Mouse (Mus musculus): ENCODE results near the gene Il4i1.

Gene Il4i1

DNA sequence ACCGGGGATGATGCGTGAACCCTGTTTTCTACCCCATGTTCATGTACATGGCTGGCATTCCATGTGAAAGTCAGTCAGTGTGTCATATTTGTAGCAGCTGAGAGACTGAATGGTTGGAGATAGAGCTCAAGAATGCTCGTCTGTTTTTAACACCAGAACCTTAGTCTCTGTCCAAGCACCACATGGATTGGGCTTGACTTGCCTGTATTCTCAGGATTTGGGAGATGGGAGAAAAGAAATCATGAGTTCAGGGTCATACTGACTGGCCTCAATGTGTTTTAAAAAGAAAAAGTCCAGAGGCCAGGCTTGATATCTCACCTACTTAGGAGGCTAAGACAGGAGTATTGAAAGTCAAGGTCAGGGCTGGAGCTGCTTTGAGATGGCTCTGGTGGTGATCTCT is 1.3 kb downstream of the Il4i1 start:
- in situ Hi-C loops (cut with MboI; ENCODE audit: low pct_unique_long_range_greater_than_20kb in 1 of 2, low sequenced_read_pairs in 2 of 2, unreplicated experiment in 1 of 2) = no loop called here

- in situ Hi-C loops (cut with MboI; ENCODE audit: low pct_unique_long_range_greater_than_20kb in 1 of 2, low sequenced_read_pairs in 2 of 2, unreplicated experiment in 1 of 2) = no loop called here
These were observed 2.0 kb downstream of the Il4i1 start for GRCm38 (mm10) chr7:44818164-44818563.

GRCm38 (mm10) chr7:44818751-44819235 is 2.6 kb downstream of the Il4i1 start:
- in situ Hi-C loops (cut with MboI; ENCODE audit: low pct_unique_long_range_greater_than_20kb in 1 of 2, low sequenced_read_pairs in 2 of 2, unreplicated experiment in 1 of 2) = no loop called here

- in situ Hi-C loops (cut with MboI; ENCODE audit: low pct_unique_long_range_greater_than_20kb in 1 of 2, low sequenced_read_pairs in 2 of 2, unreplicated experiment in 1 of 2) = no loop called here
These were observed 3.2 kb downstream of the Il4i1 start for GRCm38 (mm10) chr7:44819391-44819790.

GRCm38 (mm10) chr7:44819863-44820262 is 3.7 kb downstream of the Il4i1 start:
- in situ Hi-C loops (cut with MboI; ENCODE audit: low pct_unique_long_range_greater_than_20kb in 1 of 2, low sequenced_read_pairs in 2 of 2, unreplicated experiment in 1 of 2) = no loop called here

DNA sequence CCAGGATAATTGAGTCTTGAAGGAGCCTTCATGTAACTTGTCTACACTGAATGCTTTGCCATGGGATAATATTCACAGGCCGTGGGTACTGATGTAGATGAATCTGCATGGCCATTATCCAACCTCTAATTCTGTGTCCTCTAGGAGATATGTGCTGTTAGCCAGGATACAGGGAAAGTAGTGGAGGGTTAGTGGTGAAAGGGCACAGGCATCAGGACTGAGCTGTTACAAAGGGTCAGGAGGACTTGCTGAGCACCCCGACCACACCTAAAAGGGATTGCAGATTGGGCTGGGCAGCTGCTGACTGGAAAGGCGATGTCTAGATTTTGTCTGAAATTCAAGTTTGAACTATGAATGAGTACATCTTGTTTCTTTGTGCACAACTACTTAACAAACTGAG is 4.3 kb downstream of the Il4i1 start:
- in situ Hi-C loops (cut with MboI; ENCODE audit: low pct_unique_long_range_greater_than_20kb in 1 of 2, low sequenced_read_pairs in 2 of 2, unreplicated experiment in 1 of 2) = no loop called here

DNA sequence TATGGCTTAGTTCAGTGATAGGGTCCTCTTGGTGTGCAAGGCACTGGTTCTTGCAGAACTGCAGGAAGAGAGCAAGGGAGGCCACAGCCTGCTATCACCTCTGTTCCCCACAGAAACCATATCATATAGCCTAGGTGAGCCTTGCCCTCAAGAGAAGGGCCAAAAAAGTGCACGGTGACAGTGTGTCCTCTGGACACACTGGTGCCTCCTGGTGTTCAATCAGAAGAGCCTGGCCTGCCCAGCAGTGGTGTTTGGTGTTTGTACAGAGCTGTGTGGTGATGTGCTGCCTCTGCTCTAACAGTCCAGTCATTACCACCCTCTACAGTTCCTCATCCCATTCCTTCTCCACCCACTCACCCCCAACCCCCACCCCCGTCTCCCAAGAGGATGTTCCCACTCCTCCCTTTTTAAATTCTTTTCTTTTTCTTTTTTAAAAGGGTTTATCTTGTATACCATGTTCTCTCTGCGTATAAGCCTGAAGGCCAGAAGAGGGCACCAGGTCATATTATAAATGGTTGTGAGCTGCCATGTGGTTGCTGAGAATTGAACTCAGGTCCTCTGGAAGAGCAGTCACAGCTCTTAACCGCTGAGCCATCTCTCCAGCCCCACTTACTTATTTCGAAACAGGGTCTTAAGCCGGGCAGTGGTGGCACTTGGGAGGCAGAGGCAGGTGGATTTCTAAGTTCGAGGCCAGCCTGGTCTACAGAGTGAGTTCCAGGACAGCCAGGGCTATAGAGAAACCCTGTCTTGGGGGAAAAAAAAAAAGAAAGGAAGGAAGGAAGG is 5.7 kb downstream of the Il4i1 start:
- in situ Hi-C loops (cut with MboI; ENCODE audit: low pct_unique_long_range_greater_than_20kb in 1 of 2, low sequenced_read_pairs in 2 of 2, unreplicated experiment in 1 of 2) = no loop called here

DNA sequence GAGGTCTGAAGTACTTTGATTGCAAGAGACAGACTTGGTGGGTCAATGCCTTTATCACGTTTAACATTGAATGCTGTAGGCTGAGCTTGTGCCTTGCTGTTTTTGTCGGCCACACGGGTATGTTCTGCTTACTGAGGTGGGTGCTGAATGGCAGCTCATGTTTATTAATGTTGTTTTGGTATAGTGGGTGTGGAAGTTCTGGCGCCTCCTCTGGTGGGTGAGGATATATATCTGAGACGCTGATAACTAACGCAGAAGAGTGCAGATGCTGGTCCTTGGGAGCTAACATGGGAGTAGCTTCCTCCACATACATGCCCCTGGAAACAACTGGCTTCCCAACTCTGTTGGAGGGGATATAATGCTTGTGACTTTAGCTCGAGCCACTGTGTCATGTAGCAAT is 7.2 kb downstream of the Il4i1 start:
- in situ Hi-C loops (cut with MboI; ENCODE audit: low pct_unique_long_range_greater_than_20kb in 1 of 2, low sequenced_read_pairs in 2 of 2, unreplicated experiment in 1 of 2) = no loop called here

DNA sequence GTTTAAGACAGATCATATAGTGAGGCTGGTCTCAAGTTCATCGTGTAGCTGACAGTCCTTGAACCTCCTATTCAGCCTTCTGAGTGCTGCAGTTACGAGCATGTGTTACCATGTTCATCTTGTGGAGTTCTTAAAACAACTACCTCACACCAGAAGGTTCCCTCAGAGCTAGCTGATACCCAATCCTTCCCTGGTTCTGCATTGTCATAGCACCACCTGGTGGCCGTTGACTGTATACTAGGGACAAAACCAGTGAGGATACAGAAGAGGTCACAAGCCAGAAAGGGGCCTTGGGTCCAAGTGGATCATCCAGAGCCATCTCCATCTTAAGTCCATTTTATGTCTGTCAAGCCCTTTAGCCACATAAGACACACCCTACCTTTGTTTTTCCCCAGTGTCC is 8.7 kb downstream of the Il4i1 start:
- in situ Hi-C loops (cut with MboI; ENCODE audit: low pct_unique_long_range_greater_than_20kb in 1 of 2, low sequenced_read_pairs in 2 of 2, unreplicated experiment in 1 of 2) = no loop called here

DNA sequence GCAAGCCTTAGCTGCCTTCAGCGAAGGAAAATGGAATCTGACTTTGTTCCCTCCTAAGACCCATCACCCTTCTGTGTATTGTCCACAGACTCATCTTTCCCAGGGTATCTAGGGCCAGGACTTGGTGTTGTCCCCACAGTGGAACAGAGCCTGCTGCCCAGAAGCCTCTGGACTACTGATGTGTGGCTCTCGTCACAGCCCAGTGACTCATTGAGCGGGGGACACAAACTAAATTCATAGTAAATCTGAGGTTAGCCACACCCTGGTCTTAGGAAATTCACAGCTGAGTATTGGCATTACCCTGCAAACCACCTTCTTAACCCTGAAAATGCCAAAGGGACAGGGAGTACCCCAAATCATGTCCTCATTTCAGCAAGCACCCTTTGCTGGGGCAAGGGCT is 10.6 kb downstream of the Il4i1 start:
- in situ Hi-C loops (cut with MboI; ENCODE audit: low pct_unique_long_range_greater_than_20kb in 1 of 2, low sequenced_read_pairs in 2 of 2, unreplicated experiment in 1 of 2) = no loop called here

GRCm38 (mm10) chr7:44828706-44829105 is 12.5 kb downstream of the Il4i1 start:
- in situ Hi-C loops (cut with MboI; ENCODE audit: low pct_unique_long_range_greater_than_20kb in 1 of 2, low sequenced_read_pairs in 2 of 2, unreplicated experiment in 1 of 2) = no loop called here

GRCm38 (mm10) chr7:44832763-44833162 is 16.6 kb downstream of the Il4i1 start:
- in situ Hi-C loops (cut with MboI; ENCODE audit: low pct_unique_long_range_greater_than_20kb in 1 of 2, low sequenced_read_pairs in 2 of 2, unreplicated experiment in 1 of 2) = no loop called here

DNA sequence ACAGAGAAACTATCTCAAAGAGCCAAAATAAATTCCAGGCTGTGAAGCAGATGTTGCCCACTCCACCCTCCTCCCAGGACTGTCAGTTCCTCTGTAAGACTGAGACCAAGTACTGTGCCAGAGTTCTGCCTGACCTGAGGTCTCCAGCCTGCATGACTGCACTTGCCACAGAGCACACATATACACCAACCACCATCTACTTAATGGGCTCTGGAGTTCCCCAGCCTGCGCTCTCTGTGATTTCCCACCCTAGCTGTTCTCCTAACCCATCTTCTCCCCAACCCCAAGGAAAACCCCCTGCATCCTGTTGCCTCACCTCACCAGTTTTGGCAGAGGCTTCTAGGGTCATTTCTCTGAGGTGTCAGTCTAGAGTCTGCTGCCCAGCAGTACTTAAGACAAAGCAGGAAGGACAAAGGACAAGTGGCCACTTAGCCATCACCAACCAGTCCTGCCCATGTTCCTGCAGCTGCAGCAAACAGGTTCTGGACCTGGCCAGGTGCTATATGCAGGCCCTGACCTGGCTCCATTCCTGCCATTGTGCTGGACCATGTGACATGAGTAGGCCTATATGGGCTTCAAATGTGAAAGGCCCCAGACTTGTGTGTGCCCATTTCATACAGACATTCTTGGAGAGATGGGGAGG is 19.3 kb downstream of the Il4i1 start:
- in situ Hi-C loops (cut with MboI; ENCODE audit: low pct_unique_long_range_greater_than_20kb in 1 of 2, low sequenced_read_pairs in 2 of 2, unreplicated experiment in 1 of 2) = no loop called here

- in situ Hi-C loops (cut with MboI; ENCODE audit: low pct_unique_long_range_greater_than_20kb in 1 of 2, low sequenced_read_pairs in 2 of 2, unreplicated experiment in 1 of 2) = no loop called here
These were observed 19.8 kb downstream of the Il4i1 start for GRCm38 (mm10) chr7:44836016-44836404.

DNA sequence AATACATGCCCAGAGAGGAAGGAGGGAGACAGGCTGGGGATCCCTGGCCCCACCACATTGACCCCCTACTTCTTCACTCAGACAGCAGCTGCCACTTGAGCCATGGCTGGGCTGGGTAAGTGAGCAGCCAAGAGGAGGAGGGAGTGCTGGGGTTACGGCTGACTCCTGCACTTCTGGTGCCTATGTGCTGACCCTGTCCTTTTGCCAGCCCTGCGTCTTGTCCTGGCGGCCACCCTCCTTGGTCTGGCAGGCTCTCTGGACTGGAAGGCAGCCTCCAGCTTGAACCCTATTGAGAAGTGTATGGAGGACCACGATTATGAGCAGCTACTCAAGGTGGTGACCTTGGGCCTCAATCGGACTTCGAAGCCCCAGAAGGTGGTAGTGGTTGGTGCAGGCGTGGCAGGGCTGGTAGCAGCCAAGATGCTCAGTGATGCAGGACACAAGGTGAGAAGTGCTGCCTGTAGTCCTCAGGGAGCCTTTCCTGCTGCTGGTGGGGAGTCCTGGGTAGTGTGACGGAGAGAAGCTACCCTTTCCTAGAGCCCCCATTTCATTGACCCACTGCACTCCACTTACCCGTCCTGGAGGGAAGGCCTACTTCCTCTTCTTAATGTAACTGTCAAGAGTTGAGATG is 20.4 kb downstream of the Il4i1 start:
- in situ Hi-C loops (cut with MboI; ENCODE audit: low pct_unique_long_range_greater_than_20kb in 1 of 2, low sequenced_read_pairs in 2 of 2, unreplicated experiment in 1 of 2) = no loop called here

- in situ Hi-C loops (cut with MboI; ENCODE audit: low pct_unique_long_range_greater_than_20kb in 1 of 2, low sequenced_read_pairs in 2 of 2, unreplicated experiment in 1 of 2) = no loop called here
These were observed 21.9 kb downstream of the Il4i1 start for GRCm38 (mm10) chr7:44838073-44838472.

GRCm38 (mm10) chr7:44839171-44839490 is 22.9 kb downstream of the Il4i1 start:
- in situ Hi-C loops (cut with MboI; ENCODE audit: low pct_unique_long_range_greater_than_20kb in 1 of 2, low sequenced_read_pairs in 2 of 2, unreplicated experiment in 1 of 2) = no loop called here

GRCm38 (mm10) chr7:44839491-44840191 is 23.5 kb downstream of the Il4i1 start:
- in situ Hi-C loops (cut with MboI; ENCODE audit: low pct_unique_long_range_greater_than_20kb in 1 of 2, low sequenced_read_pairs in 2 of 2, unreplicated experiment in 1 of 2) = no loop called here

- in situ Hi-C loops (cut with MboI; ENCODE audit: low pct_unique_long_range_greater_than_20kb in 1 of 2, low sequenced_read_pairs in 2 of 2, unreplicated experiment in 1 of 2) = no loop called here
These were observed 24.2 kb downstream of the Il4i1 start for GRCm38 (mm10) chr7:44840426-44840825.
